Mouse (Mus musculus): ENCODE data around the gene Klk9. TPM values are rescaled to one million over a fixed set of nuclear protein-coding genes. Genes with fewer than 3 reads are reported as not detected.

Gene Klk9
- total RNA-seq, 2 experiments from 2014 or later = not detected

GRCm38 (mm10) chr7:43789295-43789694 lies 2.4 kb upstream of the Klk9 start:
- no peak for DNase-seq
- intact Hi-C loops (cut with DNase I) = loop anchor here (2.0 kb wide), 1 partner anchor 106 kb away; no protein-coding TSS in a partner anchor

- intact Hi-C loops (cut with DNase I) = no loop called here
- peak; percentile 19 to 32 for DNase-seq
Observed at GRCm38 (mm10) chr7:43796355-43796754, 4.7 kb downstream of the Klk9 start.

- intact Hi-C loops (cut with DNase I) = no loop called here
- DNase-seq = peak in 1 of 2 experiments; percentile 16
Observed at GRCm38 (mm10) chr7:43797333-43797769, 5.7 kb downstream of the Klk9 start, which contains the start of gene Klk8. Klk8 (plus strand) TSS chr7:43797577.

DNA sequence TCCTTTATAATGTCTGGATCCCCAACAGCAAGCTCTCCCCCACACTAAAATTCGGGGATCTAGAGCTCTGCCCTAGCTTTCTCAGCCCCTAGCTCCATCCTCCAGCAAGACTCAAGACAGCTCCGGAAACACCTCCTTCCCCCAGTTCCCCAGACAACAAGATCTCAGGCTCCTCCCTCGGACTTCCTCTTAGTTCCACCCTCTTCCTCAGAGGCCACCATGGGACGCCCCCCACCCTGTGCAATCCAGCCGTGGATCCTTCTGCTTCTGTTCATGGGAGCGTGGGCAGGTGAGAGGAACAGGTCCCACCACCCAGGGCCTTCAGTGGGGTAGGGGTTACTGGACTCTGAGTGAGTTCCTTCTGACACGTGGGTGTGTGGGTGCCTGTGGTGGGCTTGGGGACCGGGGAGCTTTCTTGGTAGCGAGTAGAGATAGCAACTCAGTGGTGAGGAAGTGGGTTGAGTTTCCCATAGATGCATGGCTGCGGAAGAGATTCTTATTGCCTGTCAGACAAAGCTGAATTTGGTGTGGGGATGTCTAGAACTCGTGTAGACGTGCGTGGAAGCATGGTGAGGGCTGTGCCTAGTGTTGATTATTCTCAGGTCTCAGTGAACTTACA lies 6.3 kb downstream of the Klk9 start:
- intact Hi-C loops (cut with DNase I) = no loop called here
- DNase-seq = peak; percentile 15 to 16

DNA sequence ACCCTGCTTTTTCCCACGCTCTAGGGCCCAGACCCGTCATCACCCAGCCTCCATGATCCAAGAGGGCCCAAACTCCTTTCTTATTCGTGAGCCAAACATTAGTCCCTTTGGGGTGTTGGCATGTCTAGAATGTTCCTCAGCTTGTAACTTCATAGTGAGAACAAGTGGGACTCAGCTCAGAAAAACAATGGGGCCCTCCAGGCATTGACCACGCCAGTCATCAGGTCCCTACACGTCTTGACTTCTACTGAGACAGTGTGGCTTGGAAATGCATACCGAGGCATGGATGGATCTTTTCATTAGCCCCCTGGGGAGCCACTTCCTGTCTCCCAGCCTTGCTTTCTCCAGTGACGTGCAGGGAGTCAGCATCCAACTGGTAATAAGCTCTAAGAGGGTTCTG lies 8.2 kb downstream of the Klk9 start:
- intact Hi-C loops (cut with DNase I) = no loop called here

DNA sequence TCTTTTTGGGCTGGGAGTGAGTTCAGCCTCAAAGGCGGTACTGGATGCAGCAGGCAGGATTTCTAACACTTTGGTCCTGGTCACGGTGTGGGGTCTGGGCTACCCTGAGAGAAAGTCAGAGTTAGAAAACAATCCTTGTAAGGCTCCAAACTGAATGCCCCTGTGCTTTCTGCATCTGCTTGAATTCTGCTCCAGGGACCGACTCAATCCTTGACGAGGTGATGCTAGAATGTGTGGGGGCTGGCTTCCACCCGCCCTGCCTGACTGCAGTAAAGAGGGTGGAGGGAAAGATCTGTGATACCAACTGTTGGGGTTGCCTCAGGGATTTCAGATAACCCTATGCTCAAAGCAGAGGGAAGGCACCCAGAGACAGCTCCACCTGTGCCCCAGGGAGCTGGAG lies 19.3 kb downstream of the Klk9 start, which contains the start of gene Klk7:
TSS of gene Klk7 (plus strand) at position 301 of the 400 bp plus-strand sequence.
- intact Hi-C loops (cut with DNase I) = no loop called here
- no peak for DNase-seq

More for the DNA sequence above, 8.2 kb downstream of the Klk9 start:
- DNase-seq = no peak

GRCm38 (mm10) chr7:43815211-43815610 lies 23.5 kb downstream of the Klk9 start:
- intact Hi-C loops (cut with DNase I) = no loop called here

DNA sequence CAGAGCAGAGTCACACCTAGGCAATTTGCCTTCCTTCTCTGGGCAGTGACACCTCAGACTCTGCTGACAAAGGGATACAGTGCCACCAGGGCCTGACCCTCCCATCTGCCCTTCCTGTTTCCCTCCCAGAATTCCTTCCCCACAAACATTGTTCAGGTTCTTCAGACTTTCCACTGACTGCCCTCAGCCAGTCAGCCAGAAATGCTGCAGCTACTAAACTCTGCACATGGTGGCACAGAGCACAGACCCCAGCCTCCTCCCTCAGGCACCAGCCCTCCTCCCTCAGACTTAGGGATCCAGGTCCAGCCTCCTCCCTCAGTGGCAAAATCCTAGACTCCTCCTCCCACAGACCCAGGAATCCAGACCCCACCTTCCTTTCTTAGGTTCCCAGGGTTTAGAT lies 25.1 kb downstream of the Klk9 start:
- intact Hi-C loops (cut with DNase I) = no loop called here
- no peak for DNase-seq

More at GRCm38 (mm10) chr7:43815211-43815610, 23.5 kb downstream of the Klk9 start:
- no peak for DNase-seq

DNA sequence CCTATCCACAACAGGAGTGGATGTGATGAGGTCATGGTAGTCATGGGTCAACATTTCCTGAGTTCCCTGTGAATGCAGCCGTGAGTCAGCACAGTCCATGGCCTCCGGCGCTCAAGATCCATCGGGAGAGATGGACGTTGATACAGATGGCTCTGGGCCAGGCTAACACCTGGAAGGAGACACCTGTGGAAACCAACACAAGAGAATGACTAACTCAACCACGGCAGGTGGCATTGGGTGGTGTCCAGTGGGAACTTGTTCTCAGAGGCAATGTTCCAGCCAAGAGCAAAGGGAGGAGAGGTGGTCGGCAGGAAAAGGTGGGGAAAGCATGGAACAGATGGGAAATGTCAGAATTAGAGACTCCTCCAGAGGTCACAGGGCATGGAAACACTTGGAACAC lies 29.9 kb downstream of the Klk9 start:
- intact Hi-C loops (cut with DNase I) = no loop called here
- DNase-seq = no peak

DNA sequence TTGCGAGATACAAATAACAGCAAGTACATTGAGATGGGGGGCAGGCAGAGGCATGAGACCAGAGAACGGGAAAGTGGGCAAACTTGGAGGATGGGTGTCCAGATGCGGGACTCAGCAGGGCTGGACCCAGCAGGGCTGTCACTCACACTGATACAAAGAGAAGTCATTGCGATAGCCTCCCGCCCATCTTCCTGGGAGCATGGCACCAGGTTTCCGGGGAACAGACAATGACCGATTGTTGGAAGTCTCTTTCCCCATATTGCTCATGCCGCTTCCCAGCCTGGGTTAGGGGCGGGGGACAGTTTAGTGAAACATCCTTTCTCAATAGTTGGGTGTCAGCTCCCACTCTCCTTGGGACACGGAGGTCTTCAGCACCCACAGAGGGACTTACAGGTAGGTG lies 32.5 kb downstream of the Klk9 start, which contains the start of gene Klk6:
TSS of gene Klk6 (plus strand) at position 301 of the 400 bp plus-strand sequence.
- intact Hi-C loops (cut with DNase I) = no loop called here
- DNase-seq = no peak

DNA sequence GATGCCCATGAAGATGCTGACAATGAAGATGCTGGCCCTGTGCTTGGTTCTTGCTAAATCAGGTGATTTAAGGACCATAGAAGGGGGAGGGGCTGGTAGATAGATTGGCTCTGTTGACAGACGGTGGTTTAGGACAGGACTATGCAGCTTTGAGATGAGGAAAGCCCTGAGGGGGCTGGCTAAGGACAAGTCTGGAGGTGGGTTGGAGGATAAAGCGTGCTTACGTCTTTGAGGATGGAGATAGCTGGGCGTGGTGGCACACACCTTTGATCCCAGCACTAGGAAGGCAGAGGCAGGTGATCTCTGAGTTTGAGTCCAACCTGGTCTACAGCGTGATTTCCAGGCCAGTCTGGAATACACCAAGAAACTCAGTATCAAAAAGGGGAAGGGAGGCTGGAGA lies 34.4 kb downstream of the Klk9 start:
- no peak for DNase-seq
- intact Hi-C loops (cut with DNase I) = no loop called here

DNA sequence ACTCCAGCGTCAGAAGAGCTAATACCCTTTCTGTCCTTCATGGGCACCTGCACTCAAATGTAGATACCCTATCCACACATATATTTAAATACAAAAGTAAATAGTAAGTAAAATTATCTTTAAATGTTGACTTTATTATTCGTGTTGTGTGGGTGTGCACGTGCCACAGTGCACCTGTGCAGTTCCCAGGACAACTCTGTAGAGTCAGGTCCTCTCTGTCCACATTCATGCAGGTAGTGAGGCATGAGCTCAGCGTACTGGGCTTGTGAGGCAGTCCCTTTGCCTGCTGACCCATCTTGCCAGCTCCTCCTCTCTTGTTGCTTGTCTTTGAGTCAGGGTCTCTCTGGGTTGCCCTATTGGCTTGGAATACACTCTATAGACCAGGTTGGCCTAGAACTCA lies 36.0 kb downstream of the Klk9 start:
- no peak for DNase-seq
- intact Hi-C loops (cut with DNase I) = no loop called here

- no peak for DNase-seq
- intact Hi-C loops (cut with DNase I) = no loop called here
Observed at GRCm38 (mm10) chr7:43829006-43829405, 37.3 kb downstream of the Klk9 start.

DNA sequence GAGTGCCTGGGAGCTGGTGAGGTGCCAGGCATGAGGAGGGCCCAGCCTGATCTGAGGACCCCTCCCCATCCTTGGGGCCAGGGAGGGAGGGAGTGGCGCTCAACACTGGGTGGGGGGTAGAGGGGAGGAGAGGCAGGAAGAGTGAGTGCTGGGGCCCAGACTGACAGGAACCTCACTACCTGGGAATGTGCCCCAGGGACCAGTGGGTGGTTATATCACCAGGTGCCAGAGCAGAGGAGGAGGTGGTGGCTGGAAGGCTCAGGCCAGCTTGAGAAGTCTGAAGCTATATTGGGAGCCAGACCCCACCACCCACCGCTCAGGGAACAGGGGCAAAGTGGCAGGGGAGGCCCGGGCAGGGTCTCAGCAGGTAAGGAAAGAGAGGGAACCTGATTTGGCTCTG lies 50.0 kb downstream of the Klk9 start, which contains the start of gene Klk5:
TSS of gene Klk5 (plus strand) at position 271 of the 400 bp plus-strand sequence.
- DNase-seq = no peak
- intact Hi-C loops (cut with DNase I) = no loop called here

DNA sequence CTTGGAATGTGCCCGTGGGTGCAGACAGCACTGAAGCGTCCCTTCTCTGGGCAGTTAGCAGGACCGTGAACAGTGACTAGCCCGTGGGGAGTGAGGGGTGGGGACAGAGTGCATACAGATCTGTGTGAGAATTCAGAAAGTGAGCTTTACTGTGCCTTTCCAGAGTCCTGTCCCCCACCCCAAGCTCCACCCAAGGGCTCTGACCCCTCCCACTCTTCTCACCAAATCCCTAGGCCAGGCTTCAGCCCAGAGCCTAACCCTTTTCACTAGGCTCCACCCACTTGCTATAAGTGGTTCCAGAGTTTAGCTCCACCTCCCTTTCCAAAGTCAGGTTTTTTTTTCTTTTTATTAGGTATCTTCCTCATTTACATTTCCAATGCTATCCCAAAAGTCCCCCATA lies 52.1 kb downstream of the Klk9 start:
- DNase-seq = no peak
- intact Hi-C loops (cut with DNase I) = no loop called here

Other genes with a start within 250 kb of the Klk9 start
- gene Cd33, start 247.5 kb upstream of the Klk9 start, total RNA-seq (2021) = 1 to 10 TPM; 2.2 to 2.3 TPM
- 1 to 10 TPM in 1 of 2 experiments, under 1 TPM in 1; 0.81 to 1.5 TPM for gene Zfp658, start 229.6 kb upstream of the Klk9 start, total RNA-seq (2021)
- gene Zfp719, start 212.3 kb upstream of the Klk9 start, total RNA-seq (2021) = 1 to 10 TPM; 9.2 to 9.5 TPM
- gene Zfp819, start 184.7 kb upstream of the Klk9 start, total RNA-seq (2021) = not detected
- not detected for gene Ceacam18, start 157.2 kb upstream of the Klk9 start, total RNA-seq (2021)
- under 1 TPM; 0.81 to 0.94 TPM for gene Siglece, start 131.7 kb upstream of the Klk9 start, total RNA-seq (2021)
- 1 to 10 TPM; 4.8 to 5.4 TPM for gene Ctu1, start 119.9 kb upstream of the Klk9 start, total RNA-seq (2021)
- not detected for gene Klk14, start 101.5 kb upstream of the Klk9 start, total RNA-seq (2021)
- gene Klk13, start 79.3 kb upstream of the Klk9 start, total RNA-seq (2021) = not detected
- gene Klk12, start 23.0 kb upstream of the Klk9 start, total RNA-seq (2021) = not detected
- not detected for gene Klk11, start 17.3 kb upstream of the Klk9 start, total RNA-seq (2021)
- not detected for gene Klk10, start 10.9 kb upstream of the Klk9 start, total RNA-seq (2021)
- 10 to 100 TPM; 13.0 to 19.9 TPM for gene Klk8, start 5.7 kb downstream of the Klk9 start, total RNA-seq (2021)
- gene Klk7, start 19.4 kb downstream of the Klk9 start, total RNA-seq (2021) = not detected
- gene Klk6, start 32.6 kb downstream of the Klk9 start, total RNA-seq (2021) = not detected
- gene Klk5, start 50.1 kb downstream of the Klk9 start, total RNA-seq (2021) = not detected
- gene Klk4, start 89.3 kb downstream of the Klk9 start, total RNA-seq (2021) = not detected
- not detected for gene Klk15, start 141.8 kb downstream of the Klk9 start, total RNA-seq (2021)
- gene Klk1b8, start 158.8 kb downstream of the Klk9 start, total RNA-seq (2021) = not detected
- gene Klk1b1, start 174.9 kb downstream of the Klk9 start, total RNA-seq (2021) = not detected
- not detected for gene Klk1b9, start 184.2 kb downstream of the Klk9 start, total RNA-seq (2021)
- not detected for gene Klk1b11, start 204.0 kb downstream of the Klk9 start, total RNA-seq (2021)
- not detected for gene Klk1b26, start 220.3 kb downstream of the Klk9 start, total RNA-seq (2021)

Data from heart, postnatal 10 days (tissue).